Mouse (Mus musculus) layer of hippocampus, adult 8-10 months (tissue): Measurements from ENCODE around the gene Csnka2ip. TPM values are rescaled to one million over a fixed set of nuclear protein-coding genes. Genes with fewer than 3 reads are reported as not detected.

Experiments
- DNase-seq, 2 experiments: peaks; one replicate each; pipeline ENCODE4 v3.0.0; 2022; ENCODE audit warnings: low spot score in 2 of 2
- total RNA-seq, 4 experiments: library from RNA; stranded (reverse); gene quantifications; 2 replicates each; pipeline ENCODE4 v1.2.4; 2022

Gene Csnka2ip
- total RNA-seq, result 1 to 10 TPM; 1.8 to 2.3 (median 2.0) TPM

- no peak for DNase-seq
These were observed at the start of gene Csnka2ip for GRCm38 (mm10) chr16:64602308-64602707. TSS of gene Csnka2ip (minus strand) at chr16:64602408.

DNA sequence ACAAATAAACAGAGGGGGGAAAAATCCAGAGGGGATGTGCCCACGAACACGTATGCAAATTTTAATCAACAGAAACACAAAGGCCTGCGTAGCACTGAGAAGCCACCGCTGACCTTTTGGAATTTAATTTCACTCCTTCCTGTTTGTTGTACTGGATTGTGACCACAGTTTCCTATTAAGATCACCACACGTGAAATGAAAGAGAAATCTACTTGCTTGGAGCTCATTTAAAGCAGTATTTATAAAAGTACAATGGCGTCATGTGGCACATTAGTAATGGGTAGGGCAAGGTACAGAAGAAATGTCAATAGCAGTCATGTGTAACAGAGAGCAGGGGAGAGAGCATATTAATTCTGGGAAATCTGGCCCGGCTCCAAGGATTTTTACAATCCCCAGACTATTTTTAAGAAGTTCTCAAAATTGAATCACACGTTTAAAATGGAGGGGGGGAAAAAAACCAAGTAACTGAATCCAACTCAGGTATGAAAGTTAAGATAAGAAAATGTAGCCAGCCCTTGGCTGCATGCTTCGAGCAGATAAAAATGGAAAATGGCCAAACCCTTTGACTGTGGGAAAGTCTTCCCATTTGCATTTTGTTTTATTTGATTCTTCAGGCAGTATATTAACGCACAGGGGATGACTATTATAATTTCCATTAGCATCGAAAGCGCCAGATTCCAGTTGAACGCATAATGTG is 47.5 kb upstream of the Csnka2ip start:
- no peak for DNase-seq

DNA sequence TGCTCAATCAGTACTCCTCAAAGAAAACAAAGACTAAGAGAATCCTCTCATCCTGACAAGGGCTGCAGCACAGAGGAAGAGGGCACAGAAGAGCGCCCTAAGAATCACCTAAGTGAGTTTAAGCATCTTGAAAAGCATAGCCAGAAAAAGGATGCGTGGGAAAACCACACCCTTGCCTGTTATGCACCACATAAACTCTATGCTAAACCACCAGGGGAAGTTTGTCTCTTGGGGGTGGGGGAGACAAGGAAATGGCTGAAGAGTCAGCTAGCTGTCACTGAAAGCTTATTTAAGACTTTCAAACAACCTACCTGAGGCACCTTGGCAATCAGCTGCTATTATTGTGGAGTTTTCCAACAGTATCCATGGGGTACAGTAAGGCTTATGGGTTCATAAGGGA is 45.6 kb upstream of the Csnka2ip start:
- DNase-seq, result no peak

- no peak for DNase-seq
These were observed 32.9 kb upstream of the Csnka2ip start for GRCm38 (mm10) chr16:64635110-64635509.

DNA sequence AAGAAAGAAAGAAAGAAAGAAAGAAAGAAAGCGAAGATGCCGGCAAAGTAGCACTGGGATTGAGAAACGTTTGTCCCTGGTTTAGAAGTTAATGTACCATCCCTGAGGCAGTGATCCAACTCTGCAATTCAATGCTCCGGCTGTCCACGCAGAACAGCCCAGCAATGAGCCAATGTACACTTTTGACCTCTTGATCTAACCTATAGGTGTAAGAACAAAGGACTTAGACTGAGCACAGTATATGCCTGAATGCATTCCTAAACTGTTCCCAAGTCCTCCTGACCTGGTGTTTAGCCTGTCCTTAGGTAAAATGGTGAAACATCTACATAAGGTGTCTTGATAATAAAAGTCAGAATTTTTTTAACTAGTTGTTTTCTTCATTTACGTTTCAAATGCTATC is 17.9 kb upstream of the Csnka2ip start:
- DNase-seq, result no peak

GRCm38 (mm10) chr16:64614648-64615047 is 12.4 kb upstream of the Csnka2ip start:
- DNase-seq, result no peak

DNA sequence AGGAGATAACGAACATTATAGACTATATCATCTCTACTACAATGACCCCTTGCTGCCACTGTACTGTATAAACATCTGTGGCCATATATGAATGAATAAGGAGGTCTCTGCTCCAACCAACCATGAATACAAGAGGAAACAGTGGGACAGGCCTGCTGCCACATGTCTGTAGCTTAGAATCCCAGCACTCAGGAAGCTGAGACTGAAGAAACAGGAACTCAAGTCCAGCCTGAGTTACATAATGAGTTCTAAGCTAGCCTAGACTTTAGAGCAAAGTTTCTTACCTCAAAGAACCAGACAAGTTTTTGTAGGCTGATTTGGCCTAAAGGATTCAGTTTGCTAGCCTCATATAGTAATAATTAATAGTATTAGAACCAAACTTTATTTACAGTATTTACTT is 5.6 kb upstream of the Csnka2ip start:
- DNase-seq, result no peak

DNA sequence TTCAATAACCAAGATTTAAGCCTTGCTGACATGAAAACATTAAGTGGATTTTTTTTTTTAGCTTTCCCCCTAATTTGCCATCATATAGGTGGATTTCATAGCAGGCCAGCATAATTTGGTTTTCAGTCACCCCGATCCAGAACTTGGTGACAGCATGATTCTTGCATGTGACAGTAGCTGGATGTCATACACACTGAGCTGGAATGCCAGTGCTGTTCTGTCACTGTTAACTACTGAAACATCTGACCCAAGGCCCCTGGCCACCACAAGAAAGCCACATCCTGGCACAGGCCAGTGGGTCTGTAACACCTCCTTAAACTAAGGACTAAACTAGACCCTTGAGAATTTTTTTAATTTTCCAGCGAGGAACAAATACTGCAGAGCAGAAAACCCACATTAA is 15.4 kb downstream of the Csnka2ip start:
- no peak for DNase-seq

DNA sequence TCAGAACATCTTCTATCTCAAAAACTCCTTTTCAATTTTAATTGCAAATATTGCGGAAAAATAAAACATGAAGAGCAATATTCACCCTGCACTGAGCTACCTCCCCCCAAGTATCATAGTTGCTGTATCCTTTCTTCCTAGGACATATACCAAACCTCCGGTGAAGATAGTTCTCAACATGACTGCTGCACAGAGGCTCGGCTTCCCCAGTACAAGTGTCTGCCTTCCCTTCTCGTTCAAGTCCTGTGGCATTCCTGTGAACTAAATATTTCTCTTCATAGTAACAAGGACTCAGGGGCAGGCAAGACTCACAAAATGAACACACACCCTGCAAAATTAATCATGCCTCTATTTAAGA is 16.0 kb downstream of the Csnka2ip start:
- DNase-seq, result no peak

DNA sequence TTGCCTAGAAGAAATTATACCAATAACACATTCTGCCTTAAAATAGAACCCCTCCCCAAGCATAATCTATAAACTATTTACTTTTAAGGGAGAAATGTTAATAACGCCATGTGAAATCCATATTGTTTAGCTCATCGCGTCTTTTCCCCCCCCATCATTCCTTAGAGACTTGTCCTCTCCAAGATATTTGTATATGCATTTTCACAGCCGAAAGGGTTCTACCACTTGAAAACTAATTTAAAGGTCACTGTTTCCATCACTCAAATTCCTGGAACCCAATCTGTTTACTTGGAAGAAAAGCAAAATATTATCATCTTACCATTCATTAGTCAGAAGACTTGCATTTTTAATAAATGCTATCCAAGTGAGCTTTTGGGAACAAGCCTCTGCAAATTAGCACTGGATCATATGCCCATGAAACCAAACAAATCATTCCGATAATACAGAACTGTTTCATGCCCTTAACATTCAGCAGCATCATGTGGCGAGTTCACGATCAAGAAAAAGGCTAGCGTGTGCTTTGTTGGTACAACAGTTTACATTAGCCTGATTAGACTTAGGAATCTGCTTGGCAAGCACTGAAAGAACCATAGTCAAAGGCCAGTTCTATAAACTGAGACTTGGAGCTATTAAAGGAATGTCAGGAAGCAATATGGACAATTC is 16.5 kb downstream of the Csnka2ip start:
- DNase-seq, result no peak

- DNase-seq, result no peak
These were observed 17.6 kb downstream of the Csnka2ip start for GRCm38 (mm10) chr16:64584591-64584990.

DNA sequence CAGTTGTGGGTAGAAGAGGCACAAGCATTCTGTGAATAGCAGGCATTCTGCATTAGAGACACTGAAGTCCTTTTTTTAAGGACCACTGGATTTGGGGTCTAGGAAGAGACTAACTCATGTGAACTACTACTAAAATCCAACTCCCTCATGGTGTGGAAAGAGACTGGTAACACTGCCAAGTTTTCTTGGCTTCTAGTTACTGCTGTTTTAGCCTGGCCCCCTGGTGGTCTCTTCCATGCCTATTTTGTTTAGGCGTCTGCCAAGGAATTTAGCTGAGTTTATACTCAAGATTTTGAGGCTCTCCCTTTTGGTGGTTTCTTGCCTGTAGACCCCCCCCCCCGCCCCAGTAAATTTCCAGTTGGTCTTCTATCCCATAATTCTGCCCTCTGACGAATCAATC is 18.8 kb downstream of the Csnka2ip start:
- no peak for DNase-seq

- DNase-seq, result no peak
These were observed 32.7 kb downstream of the Csnka2ip start for GRCm38 (mm10) chr16:64569496-64569895.

- DNase-seq, result no peak
These were observed 39.1 kb downstream of the Csnka2ip start for GRCm38 (mm10) chr16:64563081-64563480.

DNA sequence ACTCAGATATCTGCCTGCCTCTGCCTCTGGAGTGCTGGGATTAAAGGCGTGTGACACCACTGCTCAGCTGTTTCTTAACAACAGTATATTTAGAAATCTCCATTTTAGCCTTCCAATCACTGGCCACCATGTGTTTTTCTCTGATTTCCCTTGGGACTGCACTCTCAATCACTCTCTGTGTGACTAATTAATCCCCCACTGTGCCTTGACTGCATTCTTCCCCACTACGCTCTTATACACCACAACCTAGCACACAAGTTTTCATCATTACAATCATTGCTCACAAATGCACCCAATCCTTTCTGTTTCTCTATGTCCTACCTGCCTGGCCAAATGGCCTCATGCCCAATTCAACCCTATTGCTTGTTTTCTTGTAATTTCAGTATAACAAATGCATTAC is 43.7 kb downstream of the Csnka2ip start:
- DNase-seq, result no peak

DNA sequence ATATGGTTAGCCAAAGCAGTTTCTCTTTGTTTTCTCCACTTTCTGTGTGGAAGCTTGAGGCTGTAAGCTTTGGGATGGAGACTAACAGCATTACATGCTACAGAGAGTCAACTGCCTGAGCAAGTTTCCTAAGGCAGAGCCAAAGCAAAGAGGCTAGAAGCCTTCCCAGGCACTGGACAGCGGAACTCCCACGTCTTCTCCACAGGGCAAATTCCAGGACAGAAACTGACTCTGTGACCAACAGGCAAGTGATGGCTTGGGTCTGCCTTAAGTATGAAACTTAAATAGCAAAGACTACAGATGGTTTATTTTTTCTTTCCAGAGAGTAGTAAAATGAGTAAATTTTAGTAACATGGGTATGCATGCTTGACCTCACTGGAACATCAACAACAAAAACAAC is 75.3 kb downstream of the Csnka2ip start:
- DNase-seq, result no peak

- no peak for DNase-seq
These were observed 78.1 kb downstream of the Csnka2ip start for GRCm38 (mm10) chr16:64524051-64524645.

GRCm38 (mm10) chr16:64513423-64513822 is 88.8 kb downstream of the Csnka2ip start:
- no peak for DNase-seq

Other genes starting within 250 kb of the Csnka2ip start
- gene 4930453N24Rik, start 168.8 kb upstream of the Csnka2ip start, total RNA-seq, result 10 to 100 TPM; 16.3 to 29.9 (median 22.3) TPM
- 10 to 100 TPM; 15.6 to 18.9 (median 17.0) TPM for gene Zfp654, start 249.2 kb upstream of the Csnka2ip start, total RNA-seq
- gene Cggbp1, start 249.6 kb upstream of the Csnka2ip start, total RNA-seq, result 10 to 100 TPM; 54.9 to 72.2 (median 59.0) TPM